Comparison of ENCODE assay signal across 20 mouse cellular contexts in genomic region chr2:58536796-58537195, GRCm38 (mm10). TPM values are rescaled to one million over a fixed set of nuclear protein-coding genes. Genes with fewer than 3 reads are reported as not detected.
"Had no signal": no experiment of that assay in that cellular context is flagged by ENCODE, and none has a peak within 500 bp of the region (broad histone marks: within the 10 kb centered on the region; RNA-seq: fewer than 3 reads in every experiment).

No protein-coding gene starts in this region.

- H3K4me2 ChIP-seq: limb, embryonic 15.5 days; liver, embryonic 13.5 days; liver, embryonic 15.5 days; lung, embryonic 14.5 days; midbrain, embryonic 12.5 days; neural tube, embryonic 13.5 days; neural tube, embryonic 15.5 days had no signal

- H3K36me3 ChIP-seq: liver, embryonic 13.5 days; liver, embryonic 15.5 days; midbrain, embryonic 12.5 days had no signal

- H3K4me3 ChIP-seq: limb, embryonic 15.5 days; liver, embryonic 13.5 days; liver, embryonic 15.5 days; midbrain, embryonic 10.5 days; midbrain, embryonic 12.5 days; myocyte; neural tube, embryonic 13.5 days; neural tube, embryonic 15.5 days had no signal

- H3K9ac ChIP-seq: limb, embryonic 15.5 days; liver, embryonic 13.5 days; liver, embryonic 15.5 days; lung, embryonic 14.5 days; midbrain, embryonic 12.5 days; neural tube, embryonic 13.5 days; neural tube, embryonic 15.5 days had no signal

- H3K9me3 ChIP-seq: limb, embryonic 15.5 days; liver, embryonic 13.5 days; liver, embryonic 15.5 days; midbrain, embryonic 10.5 days; midbrain, embryonic 12.5 days; neural tube, embryonic 13.5 days; neural tube, embryonic 15.5 days had no signal

- H3K27me3 ChIP-seq: limb, embryonic 15.5 days; liver, embryonic 13.5 days; liver, embryonic 15.5 days; midbrain, embryonic 12.5 days; neural tube, embryonic 13.5 days; neural tube, embryonic 15.5 days had no signal

- H3K27ac ChIP-seq: limb, embryonic 15.5 days; liver, embryonic 13.5 days; liver, embryonic 15.5 days; midbrain, embryonic 10.5 days; midbrain, embryonic 12.5 days; neural tube, embryonic 13.5 days; neural tube, embryonic 15.5 days had no signal

- DNase-seq: liver, embryonic 13.5 days; lung, embryonic 14.5 days; midbrain, embryonic 14.5 days; retina, postnatal 1 day; right cerebral cortex, adult 18-20 months; right cerebral cortex, postnatal 25 days; right cerebral cortex, postnatal 4 days; spleen, adult 18-20 months; thymus, adult 18-20 months; thymus, postnatal 14 days; thymus, postnatal 36 days had no signal

- ATAC-seq: midbrain, embryonic 16.5 days had no signal

RNA-seq across cellular contexts. Expression of gene Upp2, which starts 30.3 kb away (rescaled TPM):
- total RNA-seq: megakaryocyte-erythroid progenitor cell, adult 5-6 weeks had no signal
